Mouse (Mus musculus): Measurements from ENCODE around the gene Fkrp. TPM values are rescaled to one million over a fixed set of nuclear protein-coding genes. Genes with fewer than 3 reads are reported as not detected.

Fkrp gene
- polyA plus RNA-seq (2012; rRNA removed; ENCODE audit: low replicate concordance) = 22.2 and 44.9 TPM in 2 replicates

GRCm38 (mm10) chr7:16816475-16817122 lies at the start of gene Fkrp:
TSS of gene Fkrp (minus strand) at chr7:16816732.

GRCm38 (mm10) chr7:16842645-16843063 lies 26.1 kb upstream of the Fkrp start, which contains the start of gene Prkd2:
TSS of gene Prkd2 (plus strand) at chr7:16842902.

GRCm38 (mm10) chr7:16815351-16815941 lies 1.1 kb downstream of the Fkrp start, which contains the start of gene Strn4:
TSS of gene Strn4 (plus strand) at chr7:16815889.

GRCm38 (mm10) chr7:16780825-16781554 lies 35.5 kb downstream of the Fkrp start, which contains the start of gene Slc1a5:
TSS of gene Slc1a5 (plus strand) at chr7:16781340.

Other genes starting within 250 kb of the Fkrp start
- gene Arhgap35, start 201.7 kb downstream of the Fkrp start, polyA plus RNA-seq (2012; rRNA removed; ENCODE audit: low replicate concordance) = 25.2 and 29.9 TPM in 2 replicates
- gene Ceacam15, start 141.0 kb downstream of the Fkrp start, polyA plus RNA-seq (2012; rRNA removed; ENCODE audit: low replicate concordance) = not detected in 2 replicates
- gene Ceacam9, start 94.8 kb downstream of the Fkrp start, polyA plus RNA-seq (2012; rRNA removed; ENCODE audit: low replicate concordance) = not detected in 2 replicates
- gene Ap2s1, start 78.3 kb downstream of the Fkrp start, polyA plus RNA-seq (2012; rRNA removed; ENCODE audit: low replicate concordance) = 367 and 369 TPM in 2 replicates
- 610 and 2,049 TPM in 2 replicates for gene Slc1a5, start 35.4 kb downstream of the Fkrp start, polyA plus RNA-seq (2012; rRNA removed; ENCODE audit: low replicate concordance)
- gene Strn4, start 843 bp downstream of the Fkrp start, polyA plus RNA-seq (2012; rRNA removed; ENCODE audit: low replicate concordance) = 135 and 201 TPM in 2 replicates
- 45.3 and 48.4 TPM in 2 replicates for gene Prkd2, start 26.2 kb upstream of the Fkrp start, polyA plus RNA-seq (2012; rRNA removed; ENCODE audit: low replicate concordance)
- gene Dact3, start 58.6 kb upstream of the Fkrp start, polyA plus RNA-seq (2012; rRNA removed; ENCODE audit: low replicate concordance) = 6.1 and 84.2 TPM in 2 replicates
- 6.5 and 30.5 TPM in 2 replicates for gene Gng8, start 75.1 kb upstream of the Fkrp start, polyA plus RNA-seq (2012; rRNA removed; ENCODE audit: low replicate concordance)
- 9.8 and 12.6 TPM in 2 replicates for gene Ptgir, start 89.8 kb upstream of the Fkrp start, polyA plus RNA-seq (2012; rRNA removed; ENCODE audit: low replicate concordance)
- gene Calm3, start 107.4 kb upstream of the Fkrp start, polyA plus RNA-seq (2012; rRNA removed; ENCODE audit: low replicate concordance) = 196 and 348 TPM in 2 replicates
- 0.36 and 3.8 TPM in 2 replicates for gene Pnmal2, start 128.0 kb upstream of the Fkrp start, polyA plus RNA-seq (2012; rRNA removed; ENCODE audit: low replicate concordance)
- gene Pnmal1, start 142.9 kb upstream of the Fkrp start, polyA plus RNA-seq (2012; rRNA removed; ENCODE audit: low replicate concordance) = 0.13 TPM in 1 of 2 replicates, not detected in the other
- 0.03 TPM in 1 of 2 replicates, not detected in the other for gene Gm42372, start 166.4 kb upstream of the Fkrp start, polyA plus RNA-seq (2012; rRNA removed; ENCODE audit: low replicate concordance)
- 3.2 and 13.5 TPM in 2 replicates for gene Ccdc8, start 176.0 kb upstream of the Fkrp start, polyA plus RNA-seq (2012; rRNA removed; ENCODE audit: low replicate concordance)
- gene Ppp5c, start 211.2 kb upstream of the Fkrp start, polyA plus RNA-seq (2012; rRNA removed; ENCODE audit: low replicate concordance) = 129 and 161 TPM in 2 replicates
- gene Hif3a, start 245.7 kb upstream of the Fkrp start, polyA plus RNA-seq (2012; rRNA removed; ENCODE audit: low replicate concordance) = 0.85 and 1.6 TPM in 2 replicates